Mouse (Mus musculus) myocyte (in vitro differentiated cells): ENCODE measurements around the gene Ankmy1.
A peak's percentile ranks its signal among the peaks of the same experiment; 100 is the strongest.

Experiments
- CEBPB ChIP-seq: IDR thresholded peaks from 2 replicates; pipeline ENCODE4 v1.6.1; 2011; ENCODE audit warnings: mild to moderate bottlenecking, moderate library complexity; ENCODE audit not compliant: poor library complexity, insufficient read depth, severe bottlenecking
- E2F4 ChIP-seq: IDR thresholded peaks from one replicate; pipeline ENCODE4 v1.6.1; 2011; ENCODE audit warnings: mild to moderate bottlenecking, control low read depth, moderate library complexity; ENCODE audit not compliant: insufficient read depth
- MAX ChIP-seq: IDR thresholded peaks from one replicate; pipeline ENCODE4 v1.6.1; 2011; ENCODE audit warnings: low read depth, mild to moderate bottlenecking, control low read depth
- MYOD1 ChIP-seq, 3 experiments: IDR thresholded peaks; one replicate each; pipeline ENCODE4 v1.6.1; 2011; ENCODE audit warnings: control low read depth in 2 of 3, low read depth in 2 of 3, mild to moderate bottlenecking in 2 of 3, moderate library complexity in 1 of 3; ENCODE audit not compliant: insufficient read length in 2 of 3, control insufficient read depth in 1 of 3
- POLR2A ChIP-seq: IDR thresholded peaks from one replicate; pipeline ENCODE4 v1.6.1; 2011; ENCODE audit warnings: low read depth, mild to moderate bottlenecking, control low read depth, moderate library complexity; ENCODE audit not compliant: insufficient read length
- POLR2AphosphoS2 ChIP-seq: IDR thresholded peaks from one replicate; pipeline ENCODE4 v1.6.1; 2011; ENCODE audit warnings: low read depth, control low read depth; ENCODE audit not compliant: insufficient read length
- TCF12 ChIP-seq: IDR thresholded peaks from one replicate; pipeline ENCODE4 v1.6.1; 2011; ENCODE audit warnings: mild to moderate bottlenecking, control low read depth; ENCODE audit not compliant: poor library complexity, insufficient read depth, severe bottlenecking
- TCF3 ChIP-seq: IDR thresholded peaks from one replicate; pipeline ENCODE4 v1.6.1; 2011; ENCODE audit warnings: low read depth, control low read depth; ENCODE audit not compliant: insufficient read length
- USF1 ChIP-seq: IDR thresholded peaks from one replicate; pipeline ENCODE4 v1.6.1; 2011; ENCODE audit warnings: low read depth, mild to moderate bottlenecking, control low read depth, moderate library complexity

DNA sequence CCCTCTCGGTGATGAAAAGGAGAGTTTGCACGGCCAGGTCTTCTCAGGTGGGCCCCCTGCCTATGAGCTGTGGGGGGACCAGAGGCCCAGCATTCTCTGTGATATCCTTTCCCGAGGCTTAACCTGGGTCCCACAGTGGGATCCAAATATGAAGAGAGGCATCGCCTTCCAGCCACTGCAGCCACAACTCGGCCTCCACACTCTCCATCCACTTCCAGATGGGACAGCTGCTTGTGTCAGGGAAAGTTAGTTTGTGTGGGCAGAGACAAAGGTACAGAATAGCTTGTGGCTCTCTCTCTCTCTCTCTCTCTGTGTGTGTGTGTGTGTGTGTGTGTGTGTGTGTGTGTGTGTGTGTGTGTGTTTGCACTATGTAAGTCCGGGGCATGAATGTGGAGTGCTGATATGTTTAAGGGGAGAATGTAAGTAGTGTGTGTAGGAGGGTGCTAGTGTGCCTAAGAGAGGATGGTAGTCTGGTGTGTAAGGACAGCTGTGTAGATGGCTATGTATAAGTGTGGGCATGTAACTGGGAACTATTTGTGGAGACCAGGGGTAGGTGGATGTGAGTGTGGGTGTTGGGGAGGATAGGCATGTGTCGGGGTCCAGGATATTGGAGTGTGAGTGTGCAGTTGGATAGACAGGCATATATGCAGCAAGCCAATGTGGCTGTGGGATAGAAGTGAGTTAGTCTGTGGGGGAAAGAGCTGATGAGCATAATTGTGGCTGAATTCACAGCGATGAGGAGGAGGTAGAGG is 27.2 kb downstream of the Ankmy1 start:
- TF ChIP-seq POLR2AphosphoS2, result no peak
- TF ChIP-seq MAX, result no peak
- TF ChIP-seq POLR2A, result no peak
- TF ChIP-seq MYOD1 (IDR thresholded peaks at IDR 0.05; ENCODE audit: control insufficient read depth in 1 of 3, insufficient read length in 2 of 3, low read depth in 2 of 3), result peak in 2 of 3 experiments; percentile 48 to 73
- TF ChIP-seq CEBPB, result no peak
- no peak for TF ChIP-seq USF1
- no peak for TF ChIP-seq TCF12
- no peak for TF ChIP-seq TCF3
- no peak for TF ChIP-seq E2F4
